Mouse (Mus musculus) forebrain, embryonic 15.5 days (tissue): ENCODE results near the gene Fes. TPM values are rescaled to one million over a fixed set of nuclear protein-coding genes. Genes with fewer than 3 reads are reported as not detected.

Experiments
- ATAC-seq: fragments of 200-750 bp; cut with Nextera tagmentation; replicated peaks from 2 replicates; pipeline ENCODE4 v1.8.0; 2017; ENCODE audit warnings: mild to moderate bottlenecking, moderate TSS enrichment, moderate library complexity
- H3K27ac ChIP-seq: fragments of 300-500 bp; sonication (generic); replicated peaks from 2 replicates; pipeline ENCODE4 v1.5.1; 2015; ENCODE audit warnings: mild to moderate bottlenecking, inconsistent platforms
- H3K27me3 ChIP-seq: fragments of 300-500 bp; sonication (generic); 2 replicates; pipeline ENCODE4 v1.6.1; 2015; ENCODE audit warnings: inconsistent platforms
- H3K36me3 ChIP-seq: fragments of 300-500 bp; sonication (generic); 2 replicates; pipeline ENCODE4 v1.6.1; 2015; ENCODE audit warnings: mild to moderate bottlenecking, inconsistent platforms
- H3K4me1 ChIP-seq: fragments of 300-500 bp; sonication (generic); 2 replicates; pipeline ENCODE4 v1.6.1; 2015; ENCODE audit warnings: inconsistent platforms
- H3K4me2 ChIP-seq: fragments of 300-500 bp; sonication (generic); replicated peaks from 2 replicates; pipeline ENCODE4 v1.6.1; 2015; ENCODE audit warnings: mild to moderate bottlenecking, inconsistent platforms
- H3K4me3 ChIP-seq: fragments of 300-500 bp; sonication (generic); 2 replicates; pipeline ENCODE4 v1.5.1; 2015; ENCODE audit warnings: mild to moderate bottlenecking, inconsistent platforms
- H3K9ac ChIP-seq: fragments of 300-500 bp; sonication (generic); replicated peaks from 2 replicates; pipeline ENCODE4 v1.6.1; 2015; ENCODE audit warnings: mild to moderate bottlenecking, inconsistent platforms
- H3K9me3 ChIP-seq: fragments of 300-500 bp; sonication (generic); 2 replicates; pipeline ENCODE4 v1.6.1; 2016; ENCODE audit warnings: inconsistent platforms
- WGBS: fragments of 180-500 bp; shearing (Covaris S2); methylation state at CpG from one replicate; pipeline ENCODE4 v1.1.7; 2015; ENCODE audit warnings: mixed read lengths; 5-methylcytosine and 5-hydroxymethylcytosine counted together
- polyA plus RNA-seq: library from polyadenylated mRNA; unstranded; fragments of >200 nt; fragmentation: Nextera tagmentation; extraction: Ambion mirVana; gene quantifications from 2 replicates; pipeline ENCODE4 v1.2.1, GENCODE M21; 2015

Gene Fes
- polyA plus RNA-seq, 1 experiment from 2014 or later: 2.6 TPM

DNA sequence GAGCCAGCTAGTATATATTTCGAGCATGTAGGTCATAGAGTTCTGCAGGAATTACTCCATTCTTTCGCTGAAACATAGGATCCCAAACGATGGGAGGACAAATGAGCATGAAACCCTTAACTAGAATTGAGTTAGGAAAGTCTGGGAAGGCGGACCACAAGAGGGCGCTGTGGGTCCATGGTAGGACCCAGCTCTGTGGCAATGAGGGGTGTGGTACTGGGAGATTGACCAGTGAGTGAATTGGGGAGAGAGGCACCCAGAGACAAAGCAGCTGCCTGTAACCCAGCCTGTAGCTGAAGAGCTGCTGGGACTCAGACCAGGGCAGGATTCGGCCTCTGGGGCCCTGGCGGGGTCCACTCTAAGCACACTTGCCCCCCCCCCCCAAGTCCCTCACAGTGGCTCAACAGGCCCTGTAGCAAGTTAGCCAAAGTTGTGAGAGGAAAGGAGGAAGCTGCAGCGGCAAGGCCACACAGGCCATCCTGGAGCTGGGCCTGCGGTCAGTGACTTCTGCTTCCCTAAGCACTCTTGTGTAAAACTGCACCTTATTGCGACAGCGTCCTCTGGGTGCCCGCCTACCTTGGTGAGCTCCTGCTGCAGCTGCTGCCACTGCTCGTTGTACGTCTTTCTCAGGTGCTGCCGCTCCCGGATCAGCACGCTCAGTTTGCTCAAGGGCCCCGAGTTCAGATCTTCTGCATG is 1.4 kb downstream of the Fes start:
- no peak overlapping the region for H3K27ac ChIP-seq
- H3K9ac ChIP-seq: no peak overlapping the region
- no peak overlapping the region for H3K4me3 ChIP-seq
- H3K4me2 ChIP-seq: no peak overlapping the region
- WGBS: 36% methylated on average over 18 of the region's 18 CpGs
- no peaks in the 10 kb centered on the region for H3K9me3 ChIP-seq
- H3K27me3 ChIP-seq: peaks cover 20% of the 10 kb centered on the region
- H3K4me1 ChIP-seq: peaks cover 14% of the 10 kb centered on the region; the same call in 1 of the 2 replicates
- ATAC-seq: peak; percentile 73
- peaks cover 16% of the 10 kb centered on the region for H3K36me3 ChIP-seq

DNA sequence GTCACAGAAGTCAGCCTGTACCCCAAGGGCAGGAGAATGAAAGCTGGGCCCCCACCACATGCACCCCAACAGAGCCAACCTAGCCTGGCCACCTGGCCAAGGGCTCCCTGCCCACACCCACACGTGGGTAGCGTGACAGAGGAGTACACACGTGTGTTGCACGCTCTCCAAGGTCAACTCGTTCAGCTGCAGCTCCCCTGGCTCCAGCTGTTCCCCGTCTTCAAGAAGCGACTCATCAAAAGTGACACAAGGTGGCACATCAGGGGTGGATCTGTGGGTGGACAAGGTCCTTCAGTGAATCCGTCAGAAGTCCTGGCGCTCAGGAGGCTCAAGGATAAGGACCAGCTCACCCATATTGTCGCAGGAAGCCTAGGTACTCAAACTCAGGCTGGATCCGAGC is 4.8 kb downstream of the Fes start:
- H3K9me3 ChIP-seq: no peaks in the 10 kb centered on the region
- H3K27ac ChIP-seq: no peak overlapping the region
- no peak overlapping the region for H3K9ac ChIP-seq
- 70% methylated on average over 11 of the region's 11 CpGs for WGBS
- no peaks in the 10 kb centered on the region for H3K36me3 ChIP-seq
- peaks cover 11% of the 10 kb centered on the region; the same call in 1 of the 2 replicates for H3K4me1 ChIP-seq
- H3K4me3 ChIP-seq: no peak overlapping the region
- H3K27me3 ChIP-seq: peaks cover 16% of the 10 kb centered on the region
- no peak overlapping the region for H3K4me2 ChIP-seq
- no peak for ATAC-seq

DNA sequence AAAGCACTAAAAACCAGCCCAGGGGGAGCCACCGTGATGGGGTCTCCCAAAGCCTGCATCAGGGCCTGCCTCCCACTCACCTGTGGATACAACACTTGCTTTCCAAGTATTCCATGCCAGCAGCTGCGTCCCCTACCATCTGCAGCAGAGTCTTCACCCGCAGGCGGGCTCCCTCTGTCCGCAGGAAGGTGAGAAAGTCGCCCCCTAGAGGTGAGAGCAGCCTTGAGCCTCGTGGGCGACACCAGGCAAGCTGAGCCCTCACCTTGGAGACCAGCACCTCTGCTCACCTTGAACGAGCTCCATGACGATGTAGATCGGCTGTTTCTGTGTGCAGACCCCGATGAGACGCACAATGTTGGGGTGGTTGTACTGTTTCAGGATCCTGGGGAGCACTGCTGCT is 8.2 kb downstream of the Fes start:
- 65% methylated on average over 13 of the region's 13 CpGs for WGBS
- H3K36me3 ChIP-seq: no peaks in the 10 kb centered on the region
- H3K27me3 ChIP-seq: no peaks in the 10 kb centered on the region
- no peak overlapping the region for H3K4me3 ChIP-seq
- no peaks in the 10 kb centered on the region for H3K9me3 ChIP-seq
- no peak overlapping the region for H3K4me2 ChIP-seq
- no peak for ATAC-seq
- no peak overlapping the region for H3K9ac ChIP-seq
- no peak overlapping the region for H3K27ac ChIP-seq
- no peaks in the 10 kb centered on the region for H3K4me1 ChIP-seq

DNA sequence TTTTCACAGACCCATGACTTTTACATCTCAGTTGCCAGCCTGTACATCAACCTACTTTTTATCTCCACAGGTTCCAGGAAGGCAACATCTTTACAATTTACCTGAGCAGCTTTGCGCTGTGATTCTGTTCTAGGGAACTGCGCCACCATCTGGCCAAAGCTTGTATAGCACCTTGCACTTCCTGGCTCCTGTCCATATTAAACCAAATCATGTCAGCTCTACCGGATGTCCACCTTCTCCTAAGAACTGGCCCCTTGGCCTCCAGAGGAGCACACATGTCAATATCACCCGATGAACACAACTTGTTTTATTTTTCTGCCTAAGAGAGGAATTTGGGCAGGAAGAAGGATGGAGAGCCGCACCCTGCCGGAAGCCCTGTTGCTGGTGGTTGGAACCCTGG is 10.3 kb downstream of the Fes start:
- WGBS: 38% methylated on average over 6 of the region's 6 CpGs
- Histone ChIP-seq H3K4me3 (no peak overlapping the region), H3K9me3 (no peaks in the 10 kb centered on the region)

DNA sequence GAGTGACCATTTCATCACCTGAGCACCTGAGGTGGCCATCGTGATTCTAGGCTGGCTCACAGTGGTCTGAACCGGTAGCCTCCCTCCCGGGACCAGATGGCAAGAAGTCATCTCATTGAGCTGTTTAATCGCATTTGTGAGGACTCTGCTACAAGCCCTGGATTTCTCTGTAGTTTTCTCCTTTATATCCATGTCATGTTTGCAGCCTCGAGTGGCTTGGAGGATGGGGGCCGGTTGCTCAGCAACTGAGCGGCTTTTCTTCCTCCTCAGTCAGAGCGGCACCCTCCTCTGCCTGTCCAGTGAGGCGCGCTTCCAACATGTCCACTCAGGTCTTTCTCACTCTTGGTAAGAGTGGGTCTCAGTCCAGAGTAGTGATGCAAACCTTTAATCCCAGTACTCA is 11.6 kb downstream of the Fes start:
- ATAC-seq: no peak
- 74% methylated on average over 10 of the region's 10 CpGs for WGBS
- no peaks in the 10 kb centered on the region for H3K36me3 ChIP-seq
- H3K9ac ChIP-seq: no peak overlapping the region
- H3K9me3 ChIP-seq: no peaks in the 10 kb centered on the region
- no peaks in the 10 kb centered on the region for H3K4me1 ChIP-seq
- H3K4me3 ChIP-seq: no peak overlapping the region
- no peak overlapping the region for H3K4me2 ChIP-seq
- no peak overlapping the region for H3K27ac ChIP-seq
- no peaks in the 10 kb centered on the region for H3K27me3 ChIP-seq

More for the DNA sequence above, 10.3 kb downstream of the Fes start:
- no peak overlapping the region for H3K4me2 ChIP-seq
- no peaks in the 10 kb centered on the region for H3K27me3 ChIP-seq
- no peaks in the 10 kb centered on the region for H3K36me3 ChIP-seq
- no peak overlapping the region for H3K27ac ChIP-seq
- H3K9ac ChIP-seq: no peak overlapping the region
- no peaks in the 10 kb centered on the region for H3K4me1 ChIP-seq
- ATAC-seq: no peak

DNA sequence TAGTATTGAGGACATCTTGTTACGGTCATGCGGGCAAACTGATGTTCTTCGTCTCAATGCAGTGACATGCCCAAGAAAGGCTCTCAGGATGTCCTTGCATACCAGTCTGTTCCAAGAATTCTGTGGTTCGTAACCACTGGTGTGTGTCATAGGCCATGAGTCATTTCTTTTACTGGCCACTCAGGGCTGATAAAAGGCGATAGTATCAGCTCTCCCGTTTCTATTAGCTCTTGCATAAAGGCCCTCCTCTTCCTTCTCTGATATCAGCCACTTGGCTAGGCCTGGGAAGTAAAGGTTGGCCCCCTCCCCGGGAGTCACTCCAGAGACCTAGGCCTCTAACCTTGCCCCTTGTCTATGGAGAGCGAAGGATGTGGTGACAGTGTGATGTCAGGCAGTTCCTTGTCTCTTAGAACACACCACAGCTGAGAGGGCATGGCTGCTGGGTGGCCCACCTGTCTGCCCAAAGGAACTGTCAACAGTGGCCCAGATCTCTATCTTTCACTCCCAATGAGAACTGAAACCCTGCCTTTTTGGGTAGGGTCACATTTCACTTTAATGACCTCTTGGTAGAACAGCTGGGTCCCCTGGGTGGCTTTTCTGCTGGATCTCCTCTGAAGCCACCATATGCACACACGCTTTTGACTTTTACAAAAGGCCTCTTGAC is 12.2 kb downstream of the Fes start:
- ATAC-seq: no peak
- Histone ChIP-seq H3K36me3 (no peaks in the 10 kb centered on the region), H3K9me3 (no peaks in the 10 kb centered on the region), H3K4me1 (no peaks in the 10 kb centered on the region), H3K9ac (no peak overlapping the region), H3K4me3 (no peak overlapping the region), H3K4me2 (no peak overlapping the region), H3K27ac (no peak overlapping the region), H3K27me3 (no peaks in the 10 kb centered on the region)
- 88% methylated on average over 9 of the region's 9 CpGs for WGBS

DNA sequence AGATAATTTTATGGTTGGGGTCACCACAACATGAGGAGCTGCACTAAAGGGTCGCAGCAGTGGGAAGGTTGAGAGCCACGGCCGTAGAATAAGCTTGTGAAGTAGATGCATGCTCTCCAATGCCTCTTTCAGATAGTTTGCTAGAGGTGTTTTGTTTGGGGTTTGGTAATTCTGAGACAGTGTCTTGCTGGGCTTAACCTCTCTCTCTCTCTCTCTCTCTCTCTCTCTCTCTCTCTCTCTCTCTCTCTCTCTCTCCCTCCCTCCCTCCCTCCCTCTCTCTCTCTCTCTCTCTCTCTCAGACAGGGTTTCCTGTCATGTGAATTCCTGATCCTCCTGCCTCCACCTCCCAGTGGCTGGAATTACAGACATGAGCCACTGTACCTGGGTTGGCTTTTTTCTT is 13.0 kb downstream of the Fes start:
- Histone ChIP-seq H3K36me3 (no peaks in the 10 kb centered on the region), H3K4me1 (peaks cover 6% of the 10 kb centered on the region), H3K27ac (no peak overlapping the region), H3K9ac (no peak overlapping the region), H3K4me2 (no peak overlapping the region), H3K27me3 (no peaks in the 10 kb centered on the region), H3K9me3 (no peaks in the 10 kb centered on the region), H3K4me3 (no peak overlapping the region)
- WGBS: 87% methylated on average over 3 of the region's 3 CpGs
- no peak for ATAC-seq

DNA sequence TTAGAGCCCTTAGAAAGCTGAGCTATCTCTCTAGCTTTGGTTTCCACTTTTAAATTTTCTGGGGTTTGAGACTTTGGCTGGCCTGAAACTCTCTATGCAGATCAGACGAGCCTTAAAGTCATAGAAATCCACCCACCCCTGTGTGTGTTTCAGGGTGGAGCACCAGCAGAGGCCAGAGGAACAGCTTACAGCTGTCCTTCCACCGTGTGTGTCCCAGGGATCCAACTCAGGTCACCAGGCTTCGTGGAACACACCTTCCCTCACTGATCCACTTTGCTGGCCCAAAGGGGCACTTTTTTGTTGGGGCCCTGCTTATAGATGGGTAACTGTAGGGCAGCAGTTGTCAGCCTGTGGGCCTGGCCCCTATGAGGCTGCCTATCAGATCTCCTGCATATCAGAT is 13.5 kb downstream of the Fes start:
- 65% methylated on average over 3 of the region's 3 CpGs for WGBS
- H3K4me2 ChIP-seq: no peak overlapping the region
- H3K4me3 ChIP-seq: no peak overlapping the region
- no peak overlapping the region for H3K27ac ChIP-seq
- no peaks in the 10 kb centered on the region for H3K27me3 ChIP-seq
- no peaks in the 10 kb centered on the region for H3K9me3 ChIP-seq
- H3K4me1 ChIP-seq: peaks cover 10% of the 10 kb centered on the region
- H3K36me3 ChIP-seq: no peaks in the 10 kb centered on the region
- ATAC-seq: no peak
- no peak overlapping the region for H3K9ac ChIP-seq

DNA sequence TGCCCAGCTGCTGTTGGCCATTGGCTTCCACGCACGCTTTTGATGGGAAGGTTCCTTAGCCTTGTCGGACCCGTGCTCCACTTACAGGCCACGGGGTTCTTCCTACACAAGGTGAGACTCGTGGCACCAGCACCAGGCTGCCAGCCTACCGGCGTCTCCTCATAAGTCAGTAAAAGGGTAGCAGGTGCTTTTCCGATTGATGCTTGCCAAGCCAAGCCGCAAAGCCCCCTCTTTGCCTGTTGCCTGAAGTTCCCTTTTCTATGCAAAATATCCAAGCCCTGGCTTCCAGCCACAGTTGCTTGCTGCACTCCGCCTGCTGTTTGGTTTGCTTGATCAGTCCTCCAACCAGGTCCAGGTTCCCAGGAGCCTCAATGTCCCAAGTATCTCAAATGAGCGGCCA is 13.9 kb downstream of the Fes start:
- WGBS: 73% methylated on average over 12 of the region's 12 CpGs
- H3K36me3 ChIP-seq: no peaks in the 10 kb centered on the region

DNA sequence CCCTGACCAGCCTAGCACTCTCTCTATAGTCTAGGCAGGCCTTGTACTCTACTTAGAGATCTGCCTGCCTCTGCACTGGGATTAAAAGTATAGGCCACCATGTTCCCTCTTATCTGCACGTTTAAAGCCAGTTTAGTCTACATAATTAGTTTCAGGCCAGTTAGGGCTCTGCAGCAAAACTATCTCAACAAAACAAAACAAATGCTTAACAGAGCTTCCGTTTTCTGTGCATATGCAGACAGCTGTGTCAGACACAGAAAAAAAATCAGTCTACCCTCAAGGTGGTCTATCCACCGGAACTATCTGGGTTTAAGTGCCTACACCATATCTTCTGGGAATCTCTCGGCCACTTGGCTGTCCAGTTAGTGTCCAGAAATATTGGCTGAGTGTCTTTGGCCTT is 14.4 kb downstream of the Fes start:
- Histone ChIP-seq H3K9me3 (no peaks in the 10 kb centered on the region), H3K27ac (no peak overlapping the region), H3K9ac (no peak overlapping the region), H3K4me3 (no peak overlapping the region), H3K4me1 (peaks cover 12% of the 10 kb centered on the region), H3K27me3 (no peaks in the 10 kb centered on the region), H3K4me2 (no peak overlapping the region), H3K36me3 (peaks cover 4% of the 10 kb centered on the region; the same call in 1 of the 2 replicates)
- 83% methylated on average over 4 of the region's 4 CpGs for WGBS
- no peak for ATAC-seq

More for the DNA sequence above, 13.9 kb downstream of the Fes start:
- Histone ChIP-seq H3K27me3 (no peaks in the 10 kb centered on the region), H3K4me3 (no peak overlapping the region), H3K9ac (no peak overlapping the region), H3K4me1 (peaks cover 12% of the 10 kb centered on the region), H3K4me2 (no peak overlapping the region), H3K9me3 (no peaks in the 10 kb centered on the region), H3K27ac (no peak overlapping the region)
- no peak for ATAC-seq

DNA sequence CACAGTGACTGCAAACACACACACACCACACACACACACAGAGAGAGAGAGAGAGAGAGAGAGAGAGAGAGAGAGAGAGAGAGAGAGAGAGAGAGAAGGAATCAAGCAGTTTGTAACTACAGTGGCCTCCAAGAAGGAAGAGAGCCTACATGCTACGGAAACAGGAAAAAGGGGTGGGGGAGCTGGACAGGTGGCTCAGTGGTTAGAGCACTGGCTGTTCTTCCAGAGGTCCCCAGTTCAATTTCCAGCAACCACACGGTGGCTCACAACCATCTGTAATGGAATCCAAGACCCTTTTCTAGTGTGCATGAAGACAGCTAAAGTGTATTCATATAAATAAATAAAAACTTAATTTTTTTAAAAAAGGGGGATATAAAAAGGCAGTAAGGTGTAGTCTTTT is 15.1 kb downstream of the Fes start:
- WGBS: 69% methylated on average over 2 of the region's 2 CpGs
- H3K27me3 ChIP-seq: no peaks in the 10 kb centered on the region
- ATAC-seq: no peak
- H3K36me3 ChIP-seq: peaks cover 11% of the 10 kb centered on the region; the same call in 1 of the 2 replicates
- H3K4me3 ChIP-seq: no peak overlapping the region
- no peak overlapping the region for H3K27ac ChIP-seq
- peaks cover 12% of the 10 kb centered on the region for H3K4me1 ChIP-seq
- H3K4me2 ChIP-seq: no peak overlapping the region
- H3K9ac ChIP-seq: no peak overlapping the region
- no peaks in the 10 kb centered on the region for H3K9me3 ChIP-seq

DNA sequence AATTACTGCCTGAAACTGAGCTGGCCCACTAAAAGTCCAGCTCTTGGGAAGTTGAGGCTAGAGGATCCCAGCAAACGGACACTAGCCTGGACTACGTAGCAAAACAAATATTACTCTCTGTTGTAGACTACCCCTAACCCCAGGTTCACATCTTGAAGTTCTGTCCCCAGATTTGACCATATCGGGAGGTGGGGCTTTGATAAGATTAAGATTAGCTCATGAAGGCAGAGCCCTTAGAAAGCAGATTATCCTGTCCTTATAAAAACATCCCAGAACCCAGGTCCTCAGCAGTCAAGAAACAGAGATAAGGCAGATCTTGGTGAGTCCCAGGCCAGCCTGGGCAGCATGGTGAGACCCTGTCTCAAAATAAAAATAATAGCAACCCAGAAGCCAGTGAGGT is 15.6 kb downstream of the Fes start:
- Histone ChIP-seq H3K27me3 (no peaks in the 10 kb centered on the region), H3K9ac (no peak overlapping the region), H3K4me1 (peaks cover 12% of the 10 kb centered on the region), H3K4me2 (no peak overlapping the region), H3K36me3 (peaks cover 15% of the 10 kb centered on the region; the same call in 1 of the 2 replicates), H3K27ac (no peak overlapping the region), H3K4me3 (no peak overlapping the region), H3K9me3 (no peaks in the 10 kb centered on the region)
- no peak for ATAC-seq
- 90% methylated on average over 3 of the region's 3 CpGs for WGBS
